Mouse (Mus musculus) CH12.LX (cell line): Measurements from ENCODE around the gene Atp2b4. TPM values are rescaled to one million over a fixed set of nuclear protein-coding genes. Genes with fewer than 3 reads are reported as not detected.

Experiments
- DNase-seq: peaks from one replicate; pipeline ENCODE4 v3.0.0-alpha.2; 2013; ENCODE audit errors: extremely low read depth
- H3K27ac ChIP-seq: 2 replicates; pipeline ENCODE4 v1.5.1; 2012; ENCODE audit warnings: low read depth, mild to moderate bottlenecking, control low read depth, moderate library complexity; ENCODE audit not compliant: insufficient read depth
- H3K27me3 ChIP-seq: replicated peaks from 2 replicates; pipeline ENCODE3; 2012; ENCODE audit warnings: inconsistent platforms
- H3K36me3 ChIP-seq, 2 experiments: replicated peaks in 1 of 2; 2 replicates each; pipeline versions ENCODE3 to v1.6.1; 2012; ENCODE audit warnings: inconsistent platforms in 1 of 2, low read length in 1 of 2, mild to moderate bottlenecking in 1 of 2, mixed read lengths in 1 of 2, moderate library complexity in 1 of 2; ENCODE audit not compliant: control insufficient read depth in 1 of 2, insufficient read depth in 1 of 2
- H3K4me1 ChIP-seq, 2 experiments: 2 replicates each; pipeline ENCODE4 v1.6.1; 2012; ENCODE audit warnings: inconsistent platforms in 1 of 2, moderate library complexity in 1 of 2; ENCODE audit not compliant: insufficient read depth in 2 of 2, control insufficient read depth in 1 of 2
- H3K4me2 ChIP-seq: 2 replicates; pipeline ENCODE4 v1.6.1; 2012; ENCODE audit warnings: low read depth, mild to moderate bottlenecking, control low read depth; ENCODE audit not compliant: poor library complexity, insufficient read depth, severe bottlenecking
- H3K4me3 ChIP-seq, 3 experiments: fragments of 150-350 bp in 1 of 3; sonication (generic) in 1 of 3; replicated peaks in 1 of 3; 2 replicates each; pipeline versions ENCODE3 to v1.5.1; 2011 to 2012; ENCODE audit warnings: low read depth in 2 of 3, low read length in 2 of 3, mild to moderate bottlenecking in 2 of 3, moderate library complexity in 2 of 3, control low read depth in 1 of 3, improper control_type of control experiment in 1 of 3, inconsistent platforms in 1 of 3, mixed read lengths in 1 of 3; ENCODE audit not compliant: poor library complexity in 1 of 3
- H3K79me2 ChIP-seq: replicated peaks from 2 replicates; pipeline ENCODE4 v1.6.1; 2012; ENCODE audit warnings: mild to moderate bottlenecking, moderate library complexity; ENCODE audit not compliant: control insufficient read depth, poor library complexity, insufficient read depth, severe bottlenecking; ENCODE audit errors: extremely low read depth
- H3K9ac ChIP-seq: 2 replicates; pipeline ENCODE4 v1.6.1; 2012; ENCODE audit warnings: low read depth, mild to moderate bottlenecking, control low read depth, moderate library complexity; ENCODE audit not compliant: insufficient read depth
- H3K9me3 ChIP-seq: replicated peaks from 2 replicates; pipeline ENCODE3; 2012; ENCODE audit warnings: low read length, inconsistent platforms, mixed read lengths
- BHLHE40 ChIP-seq: IDR thresholded peaks from 2 replicates; pipeline ENCODE4 v1.6.1; 2011; ENCODE audit warnings: mild to moderate bottlenecking, low read depth, low read length, improper control_type of control experiment
- CHD1 ChIP-seq: IDR thresholded peaks from 2 replicates; pipeline ENCODE4 v1.6.1; 2012; ENCODE audit warnings: low read depth, low read length, improper control_type of control experiment, inconsistent platforms
- CTCF ChIP-seq, 2 experiments: IDR thresholded peaks in 1 of 2; conservative IDR thresholded peaks in 1 of 2; 2 replicates each; pipeline ENCODE4 v1.5.1; 2011 to 2012; ENCODE audit warnings: low read depth in 2 of 2, low read length in 2 of 2, improper control_type of control experiment in 1 of 2, inconsistent platforms in 1 of 2, mild to moderate bottlenecking in 1 of 2, moderate library complexity in 1 of 2
- E2F4 ChIP-seq: IDR thresholded peaks from 2 replicates; pipeline ENCODE4 v1.6.1; 2011; ENCODE audit warnings: low read depth, low read length, improper control_type of control experiment; ENCODE audit not compliant: insufficient replicate concordance
- ELF1 ChIP-seq: IDR thresholded peaks from 2 replicates; pipeline ENCODE4 v1.6.1; 2014; ENCODE audit warnings: low read depth, mild to moderate bottlenecking, inconsistent platforms, low read length, improper control_type of control experiment
- EP300 ChIP-seq: IDR thresholded peaks from 2 replicates; pipeline ENCODE4 v1.6.1; 2011; ENCODE audit warnings: low read length, improper control_type of control experiment
- ETS1 ChIP-seq: conservative IDR thresholded peaks from 2 replicates; pipeline ENCODE4 v1.6.1; 2012; ENCODE audit warnings: low read depth, mild to moderate bottlenecking, inconsistent platforms, low read length, improper control_type of control experiment, moderate library complexity
- GABPA ChIP-seq: IDR thresholded peaks from 2 replicates; pipeline ENCODE4 v1.6.1; 2012; ENCODE audit warnings: low read depth, low read length, improper control_type of control experiment, inconsistent platforms; ENCODE audit not compliant: insufficient replicate concordance
- IRF4 ChIP-seq: IDR thresholded peaks from 2 replicates; pipeline ENCODE4 v1.6.1; 2014; ENCODE audit warnings: low read depth, mild to moderate bottlenecking, inconsistent platforms, low read length, improper control_type of control experiment
- JUN ChIP-seq: IDR thresholded peaks from 2 replicates; pipeline ENCODE4 v1.6.1; 2011; ENCODE audit warnings: low read depth, mild to moderate bottlenecking, low read length, improper control_type of control experiment, moderate library complexity; ENCODE audit not compliant: insufficient read depth
- MAX ChIP-seq: IDR thresholded peaks from 2 replicates; pipeline ENCODE4 v1.6.1; 2011; ENCODE audit warnings: low read length, improper control_type of control experiment
- MEF2A ChIP-seq: IDR thresholded peaks from 2 replicates; pipeline ENCODE4 v1.6.1; 2014; ENCODE audit warnings: low read depth, mild to moderate bottlenecking, inconsistent platforms, low read length, improper control_type of control experiment, borderline replicate concordance
- MXI1 ChIP-seq: IDR thresholded peaks from 2 replicates; pipeline ENCODE4 v1.6.1; 2011; ENCODE audit warnings: mild to moderate bottlenecking, low read depth, low read length, improper control_type of control experiment
- MYC ChIP-seq: IDR thresholded peaks from 2 replicates; pipeline ENCODE4 v1.6.1; 2011; ENCODE audit warnings: low read depth, mild to moderate bottlenecking, improper control_type of control experiment, low read length
- NELFE ChIP-seq: IDR thresholded peaks from 2 replicates; pipeline ENCODE4 v1.6.1; 2011; ENCODE audit warnings: low read depth, low read length, improper control_type of control experiment
- NRF1 ChIP-seq: IDR thresholded peaks from 2 replicates; pipeline ENCODE4 v1.6.1; 2014; ENCODE audit warnings: low read depth, mild to moderate bottlenecking, inconsistent platforms, low read length, improper control_type of control experiment, moderate library complexity
- POLR2AphosphoS2 ChIP-seq: IDR thresholded peaks from 2 replicates; pipeline ENCODE4 v1.6.1; 2011; ENCODE audit warnings: low read depth, low read length, improper control_type of control experiment
- RAD21 ChIP-seq: IDR thresholded peaks from 2 replicates; pipeline ENCODE4 v1.6.1; 2011; ENCODE audit warnings: low read depth, mild to moderate bottlenecking, low read length, improper control_type of control experiment, moderate library complexity
- SIN3A ChIP-seq: IDR thresholded peaks from 2 replicates; pipeline ENCODE4 v1.6.1; 2012; ENCODE audit warnings: low read length, improper control_type of control experiment, inconsistent platforms
- SMC3 ChIP-seq: IDR thresholded peaks from 2 replicates; pipeline ENCODE4 v1.6.1; 2011; ENCODE audit warnings: low read depth, low read length, improper control_type of control experiment
- TBP ChIP-seq: conservative IDR thresholded peaks from 2 replicates; pipeline ENCODE4 v1.6.1; 2011; ENCODE audit warnings: low read depth, low read length, improper control_type of control experiment
- UBTF ChIP-seq: IDR thresholded peaks from 2 replicates; pipeline ENCODE4 v1.6.1; 2012; ENCODE audit warnings: low read depth, mild to moderate bottlenecking, inconsistent platforms, low read length, improper control_type of control experiment, moderate library complexity
- ZKSCAN1 ChIP-seq: IDR thresholded peaks from 2 replicates; pipeline ENCODE4 v1.6.1; 2012; ENCODE audit warnings: low read depth, inconsistent platforms, low read length, improper control_type of control experiment, borderline replicate concordance
- ZMIZ1 ChIP-seq: IDR thresholded peaks from 2 replicates; pipeline ENCODE4 v1.6.1; 2012; ENCODE audit warnings: low read depth, mild to moderate bottlenecking, inconsistent platforms, low read length, improper control_type of control experiment
- ZNF384 ChIP-seq: IDR thresholded peaks from 2 replicates; pipeline ENCODE4 v1.6.1; 2012; ENCODE audit warnings: low read depth, low read length, improper control_type of control experiment, inconsistent platforms
- dilution Hi-C: fragments of 300-500 bp; cut with MboI; formaldehyde crosslinking; loops from 2 replicates; pipeline ENCODE4 v1.14.3; 2020; ENCODE audit warnings: low sequenced_read_pairs; ENCODE audit not compliant: extremely low pct_unique_long_range_greater_than_20kb, extremely low pct_ligation_motif_present
- in situ Hi-C: fragments of 300-500 bp; cut with MboI; formaldehyde crosslinking; loops from 3 replicates; pipeline ENCODE4 v1.14.3; 2019; ENCODE audit warnings: low sequenced_read_pairs, low pct_ligation_motif_present, low pct_unique_long_range_greater_than_20kb, mixed read lengths
- polyA plus RNA-seq: library from polyadenylated mRNA; unstranded; fragments of >175 nt; gene quantifications from 2 replicates; pipeline ENCODE4 v1.2.1, GENCODE M21; 2012; ENCODE audit warnings: low read depth; ENCODE audit not compliant: insufficient read length
- total RNA-seq, 2 experiments: library from RNA; depleted of rRNA; stranded (reverse); fragments of 300-350 nt in 1 of 2; fragments of >200 nt in 1 of 2; gene quantifications; 2 replicates each; pipeline ENCODE4 v1.2.3; 2012 to 2014

Gene Atp2b4
- total and polyA plus RNA-seq, 3 experiments = 6.9 to 18.4 (median 17.5) TPM

DNA sequence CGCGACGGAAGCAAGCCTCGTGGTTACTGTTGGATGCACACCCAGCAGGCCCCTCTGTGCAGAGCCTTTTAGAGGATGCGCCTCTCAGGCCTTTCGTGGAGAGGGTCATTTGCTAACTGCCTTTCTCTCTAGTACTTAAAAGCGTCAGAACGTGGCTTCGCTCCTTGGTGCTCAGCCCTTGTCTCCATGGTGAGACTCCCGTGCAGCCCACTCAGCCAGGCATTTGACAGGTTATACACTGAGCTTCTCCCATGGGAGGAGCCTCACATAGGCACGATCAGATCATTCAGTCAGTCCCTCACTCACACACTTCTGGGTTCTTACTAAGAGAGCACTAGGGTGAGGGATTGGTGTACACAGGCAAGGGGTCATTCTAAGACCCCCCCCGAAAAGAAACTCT, 39.7 kb upstream of the Atp2b4 start:
- no peak overlapping the region for H3K4me3 ChIP-seq
- TF ChIP-seq MXI1 = no peak
- no peak for TF ChIP-seq CTCF (conservative IDR thresholded peaks at IDR 0.05 in 1 of 2, IDR thresholded peaks at IDR 0.05 in 1 of 2; ENCODE audit: low read depth in 2 of 2, low read length in 2 of 2)
- TF ChIP-seq TBP = no peak
- TF ChIP-seq SIN3A = no peak
- TF ChIP-seq CHD1 = no peak
- TF ChIP-seq BHLHE40 = no peak
- no peak for TF ChIP-seq GABPA
- TF ChIP-seq E2F4 = no peak
- TF ChIP-seq ZKSCAN1 = no peak
- no peak for TF ChIP-seq NRF1
- no peak for TF ChIP-seq ZNF384
- no peak for TF ChIP-seq ETS1
- no peak for TF ChIP-seq POLR2AphosphoS2
- no peak for TF ChIP-seq EP300
- no peak for TF ChIP-seq IRF4
- no peak for TF ChIP-seq ZMIZ1
- no peak for TF ChIP-seq MEF2A
- no peak for TF ChIP-seq NELFE
- TF ChIP-seq, all 38 proteins: peak for 0
- dilution Hi-C loops = no loop called here
- Histone ChIP-seq H3K27ac (no peak overlapping the region), H3K79me2 (no peaks in the 10 kb centered on the region), H3K27me3 (no peaks in the 10 kb centered on the region), H3K4me1 (peaks cover 11 to 46% of the 10 kb centered on the region in 2 experiments), H3K9me3 (peaks cover 4% of the 10 kb centered on the region), H3K4me2 (no peak overlapping the region), H3K9ac (no peak overlapping the region), H3K36me3 (no peaks in the 10 kb centered on the region)
- in situ Hi-C loops = no loop called here
- DNase-seq = no peak

DNA sequence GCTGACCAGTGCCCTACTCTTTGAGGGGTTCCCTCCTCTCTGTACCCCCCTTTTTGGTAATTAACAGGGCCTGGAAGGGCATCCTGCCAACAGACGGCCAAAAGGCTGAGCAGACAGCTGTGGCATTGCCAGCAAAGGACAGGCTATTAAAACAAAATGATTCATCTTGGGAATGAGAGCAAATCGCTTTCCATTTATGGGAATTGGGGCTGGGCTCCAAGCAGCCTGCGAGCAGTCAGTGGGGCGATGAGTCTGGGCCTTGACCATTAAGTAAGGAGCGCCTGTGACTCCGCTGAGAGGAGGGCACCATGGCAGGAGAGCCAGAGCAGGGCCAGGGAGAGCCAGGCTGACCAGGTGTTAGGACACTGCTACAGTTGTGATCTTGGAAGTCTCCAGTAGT, 33.5 kb upstream of the Atp2b4 start:
- Histone ChIP-seq H3K4me2 (no peak overlapping the region), H3K27ac (no peak overlapping the region), H3K4me3 (no peak overlapping the region), H3K4me1 (peaks cover 7 to 19% of the 10 kb centered on the region in 2 experiments), H3K27me3 (no peaks in the 10 kb centered on the region)
- no peak for DNase-seq
- dilution Hi-C loops = no loop called here
- TF ChIP-seq JUN = no peak
- TF ChIP-seq UBTF = no peak
- no peak for TF ChIP-seq ELF1
- TF ChIP-seq MXI1 = no peak
- no peak for TF ChIP-seq MEF2A
- TF ChIP-seq MYC = no peak
- TF ChIP-seq MAX = no peak
- TF ChIP-seq SMC3 = no peak
- TF ChIP-seq RAD21 = no peak
- TF ChIP-seq, all 38 proteins: peak for 0
- Histone ChIP-seq H3K79me2 (no peaks in the 10 kb centered on the region), H3K9me3 (peaks cover 2% of the 10 kb centered on the region), H3K9ac (no peak overlapping the region), H3K36me3 (no peaks in the 10 kb centered on the region)
- in situ Hi-C loops = no loop called here
